Mouse (Mus musculus): ENCODE data around the gene Map7d2.

- TF ChIP-seq POLR2A (IDR thresholded peaks at IDR 0.05; ENCODE audit: extremely low read depth, insufficient read depth, low read length) (no peak), CTCF (IDR thresholded peaks at IDR 0.05; ENCODE audit: extremely low read depth, insufficient read depth, low read length) (peak; percentile 41)
Observed at GRCm38 (mm10) chrX:159442128-159442527, 27.8 kb downstream of the Map7d2 start.

Measured in cortical plate, adult 2 months (tissue).